Mouse (Mus musculus): Measurements from ENCODE around the gene Cers1.

DNA sequence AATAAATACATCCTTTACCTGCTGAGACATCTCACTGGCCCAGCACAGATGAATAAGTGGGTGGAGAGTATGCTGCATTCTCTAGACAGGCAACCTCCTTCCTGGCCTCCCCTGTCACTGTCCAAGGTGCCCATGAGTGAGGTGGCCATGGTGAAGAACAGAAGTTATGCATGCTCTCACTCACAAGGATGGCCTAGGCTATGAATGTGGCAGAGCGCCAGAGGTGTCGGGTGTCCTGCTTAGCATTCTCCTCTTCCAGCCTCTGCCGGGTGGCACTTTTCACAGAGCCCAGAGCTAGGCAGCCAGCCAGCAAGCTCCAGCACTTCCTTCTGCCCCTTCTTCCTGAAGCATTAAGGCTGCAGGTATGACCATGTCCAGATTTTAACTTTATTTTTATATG lies 43.8 kb downstream of the Cers1 start:
- TF ChIP-seq SMC3 (IDR thresholded peaks at IDR 0.05; ENCODE audit: low read depth, low read length) = no peak
- no peak for TF ChIP-seq CTCF (conservative IDR thresholded peaks at IDR 0.05 in 1 of 2, IDR thresholded peaks at IDR 0.05 in 1 of 2; ENCODE audit: low read depth in 2 of 2, low read length in 2 of 2)
- TF ChIP-seq SIN3A (IDR thresholded peaks at IDR 0.05; ENCODE audit: low read length) = no peak
- TF ChIP-seq MEF2A (IDR thresholded peaks at IDR 0.05; ENCODE audit: borderline replicate concordance, low read depth, low read length) = no peak
- no peak for TF ChIP-seq POLR2A (IDR thresholded peaks at IDR 0.05; ENCODE audit: low read depth, low read length)
- TF ChIP-seq HCFC1 (IDR thresholded peaks at IDR 0.05; ENCODE audit: low read depth, low read length) = no peak
- no peak for TF ChIP-seq TBP (conservative IDR thresholded peaks at IDR 0.05; ENCODE audit: low read depth, low read length)
- no peak for TF ChIP-seq CHD2 (IDR thresholded peaks at IDR 0.05; ENCODE audit: low read length)
- no peak for TF ChIP-seq ZC3H11A (IDR thresholded peaks at IDR 0.05; ENCODE audit: low read depth, low read length)
- TF ChIP-seq MAFK (IDR thresholded peaks at IDR 0.05; ENCODE audit: insufficient replicate concordance, low read length) = no peak
- TF ChIP-seq USF2 (conservative IDR thresholded peaks at IDR 0.05; ENCODE audit: low read depth, low read length) = no peak
- no peak for TF ChIP-seq KAT2A (IDR thresholded peaks at IDR 0.05; ENCODE audit: insufficient replicate concordance, low read length)
- TF ChIP-seq IRF4 (IDR thresholded peaks at IDR 0.05; ENCODE audit: low read depth, low read length) = no peak
- no peak for TF ChIP-seq BHLHE40 (IDR thresholded peaks at IDR 0.05; ENCODE audit: low read depth, low read length)
